ENCODE assay signal across 17 mouse cellular contexts in the genomic region with DNA sequence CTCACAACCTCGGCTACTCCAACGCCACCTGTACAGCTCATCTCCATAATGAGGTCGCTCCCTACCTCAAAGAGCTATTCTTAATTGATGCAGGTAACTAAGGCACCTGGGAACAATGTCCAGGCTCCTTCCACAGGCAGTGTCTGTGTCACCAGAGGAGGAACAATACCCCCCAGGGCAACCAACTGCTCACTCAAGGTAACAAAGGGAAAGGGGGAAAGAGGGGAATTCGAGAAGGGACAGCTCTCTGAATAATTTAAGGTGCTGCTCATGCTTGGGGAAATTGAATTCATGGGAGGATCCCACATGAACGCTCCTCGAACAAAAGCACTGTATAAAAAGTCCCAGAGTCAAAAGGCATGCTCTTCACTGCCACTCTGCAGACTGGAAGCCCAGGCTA. TPM values are rescaled to one million over a fixed set of nuclear protein-coding genes. Genes with fewer than 3 reads are reported as not detected.
A peak's percentile ranks its signal among the peaks of the same experiment; 100 is the strongest.
DNase-seq lines count a peak whose midpoint lies in the region; ATAC-seq and TF ChIP-seq lines count a peak whose summit lies in the region.
"Had no signal": no experiment of that assay in that cellular context is flagged by ENCODE, and none has a peak within 500 bp of the region (broad histone marks: within the 10 kb centered on the region; RNA-seq: fewer than 3 reads in every experiment).

No protein-coding gene starts in this region.

- 80% methylated on average over 6 of the region's 6 CpGs for WGBS in heart, embryonic 10.5 days
- WGBS in liver, embryonic 11.5 days, result 73% methylated on average over 6 of the region's 6 CpGs
- WGBS in embryonic facial prominence, embryonic 10.5 days, result 79% methylated on average over 6 of the region's 6 CpGs

- peak overlapping the region; percentile 71; the same call in 1 of the 2 replicates for H3K27ac ChIP-seq in heart, embryonic 10.5 days
- peak overlapping the region; percentile 54; the same call in 1 of the 2 replicates for H3K27ac ChIP-seq in liver, embryonic 11.5 days (ENCODE audit: low read depth, low read length)
- 0 out of 2 replicates have a peak overlapping the region, but pooled peaks have one; percentile 30 for H3K27ac ChIP-seq in ES-Bruce4 (ENCODE audit: insufficient read depth, low read length)
- peak overlapping the region; percentile 26 for H3K27ac ChIP-seq in embryonic facial prominence, embryonic 10.5 days (replicated peaks)
- H3K27ac ChIP-seq: embryonic facial prominence, embryonic 13.5 days; limb, embryonic 15.5 days had no signal

- H3K4me3 ChIP-seq in heart, embryonic 10.5 days, result no peak overlapping the region
- no peak overlapping the region for H3K4me3 ChIP-seq in liver, embryonic 11.5 days (ENCODE audit: low read depth, low read length)
- H3K4me3 ChIP-seq in ES-Bruce4 (ENCODE audit: low read depth, low read length), result no peak overlapping the region
- no peak overlapping the region for H3K4me3 ChIP-seq in embryonic facial prominence, embryonic 10.5 days
- H3K4me3 ChIP-seq: embryonic facial prominence, embryonic 13.5 days; limb, embryonic 15.5 days had no signal

- no peak for DNase-seq in heart, embryonic 10.5 days (ENCODE audit: low spot score)
- no peak for DNase-seq in heart, postnatal 25 days (ENCODE audit: low spot score)
- no peak for DNase-seq in liver, embryonic 11.5 days (ENCODE audit: low spot score)
- no peak for DNase-seq in liver
- DNase-seq in embryonic facial prominence, embryonic 10.5 days (ENCODE audit: low spot score), result no peak
- no peak for DNase-seq in embryo, embryonic 11 days
- DNase-seq in right cerebral cortex, postnatal 14 days, result no peak
- DNase-seq: adrenal gland, adult 8-10 months; kidney, adult 2 months; kidney, postnatal 4 days; lung, postnatal 14 days; retina, postnatal 1 day; thymus, postnatal 4 days had no signal

- TF ChIP-seq EP300 in ES-Bruce4 (IDR thresholded peaks at IDR 0.05; ENCODE audit: insufficient read depth, low read depth, low read length), result no peak

- no peak for TF ChIP-seq CTCF in ES-Bruce4 (IDR thresholded peaks at IDR 0.05; ENCODE audit: low read depth, low read length)

- TF ChIP-seq POLR2A in ES-Bruce4 (IDR thresholded peaks at IDR 0.05; ENCODE audit: insufficient read depth, low read length), result no peak

- no peaks in the 10 kb centered on the region for H3K27me3 ChIP-seq in heart, embryonic 10.5 days (ENCODE audit: insufficient read depth, poor library complexity, severe bottlenecking)
- no peaks in the 10 kb centered on the region for H3K27me3 ChIP-seq in liver, embryonic 11.5 days (replicated peaks; ENCODE audit: control insufficient read depth, insufficient read depth, low read length)
- no peaks in the 10 kb centered on the region for H3K27me3 ChIP-seq in ES-Bruce4 (ENCODE audit: control insufficient read depth, insufficient read depth, low read length, poor library complexity, severe bottlenecking)
- no peaks in the 10 kb centered on the region for H3K27me3 ChIP-seq in embryonic facial prominence, embryonic 10.5 days (replicated peaks; ENCODE audit: low read depth, poor library complexity, severe bottlenecking)
- H3K27me3 ChIP-seq: embryonic facial prominence, embryonic 13.5 days; limb, embryonic 15.5 days had no signal

- 0 out of 2 replicates have a peak, but pooled peaks cover 4% of the 10 kb centered on the region for H3K36me3 ChIP-seq in heart, embryonic 10.5 days
- H3K36me3 ChIP-seq in liver, embryonic 11.5 days (ENCODE audit: control insufficient read depth, insufficient read depth, low read length), result no peaks in the 10 kb centered on the region
- no peaks in the 10 kb centered on the region for H3K36me3 ChIP-seq in ES-Bruce4 (ENCODE audit: control insufficient read depth, insufficient read depth, low read length, poor library complexity, severe bottlenecking)
- H3K36me3 ChIP-seq in embryonic facial prominence, embryonic 10.5 days (replicated peaks), result no peaks in the 10 kb centered on the region; the same call in 1 of the 2 replicates
- H3K36me3 ChIP-seq: embryonic facial prominence, embryonic 13.5 days; G1E; limb, embryonic 15.5 days had no signal

- peaks cover 67% of the 10 kb centered on the region for H3K4me1 ChIP-seq in heart, embryonic 10.5 days
- peaks cover 45% of the 10 kb centered on the region for H3K4me1 ChIP-seq in liver, embryonic 11.5 days (replicated peaks; ENCODE audit: control insufficient read depth, insufficient read depth, low read length)
- H3K4me1 ChIP-seq in ES-Bruce4 (ENCODE audit: control insufficient read depth, insufficient read depth, low read length), result peaks cover 5% of the 10 kb centered on the region
- peaks cover 29% of the 10 kb centered on the region for H3K4me1 ChIP-seq in embryonic facial prominence, embryonic 10.5 days

- H3K4me2 ChIP-seq in liver, embryonic 11.5 days, result no peak overlapping the region; the same call in 1 of the 2 replicates
- H3K4me2 ChIP-seq: embryonic facial prominence, embryonic 13.5 days; limb, embryonic 15.5 days had no signal

- intact Hi-C loops in heart, postnatal 25 days (cut with DNase I), result no loop called here

- H3K9ac ChIP-seq in liver, embryonic 11.5 days (ENCODE audit: low read depth, low read length), result 0 out of 2 replicates have a peak overlapping the region, but pooled peaks have one; percentile 4
- no peak overlapping the region for H3K9ac ChIP-seq in ES-Bruce4 (ENCODE audit: low read depth, poor library complexity, severe bottlenecking)
- H3K9ac ChIP-seq: embryonic facial prominence, embryonic 13.5 days; limb, embryonic 15.5 days had no signal

- ATAC-seq in liver, embryonic 11.5 days (replicated peaks; ENCODE audit: low FRiP score), result no peak

- no peaks in the 10 kb centered on the region for H3K9me3 ChIP-seq in heart, embryonic 10.5 days
- H3K9me3 ChIP-seq in liver, embryonic 11.5 days (ENCODE audit: control insufficient read depth, low read length), result no peaks in the 10 kb centered on the region
- no peaks in the 10 kb centered on the region for H3K9me3 ChIP-seq in ES-Bruce4 (replicated peaks; ENCODE audit: control insufficient read depth, insufficient read depth, low read length, poor library complexity, severe bottlenecking)
- no peaks in the 10 kb centered on the region for H3K9me3 ChIP-seq in embryonic facial prominence, embryonic 10.5 days
- H3K9me3 ChIP-seq: embryonic facial prominence, embryonic 13.5 days; G1E; limb, embryonic 15.5 days had no signal

RNA-seq across cellular contexts. Expression of a gene that starts 6.1 kb away (rescaled TPM):
- 11.4 and 13.6 TPM in 2 replicates for polyA plus RNA-seq in heart, embryonic 10.5 days (2016; fragmentation: Nextera tagmentation; extraction: Ambion mirVana)
- total RNA-seq in heart, postnatal 25 days (2021), result 10 to 100 TPM; 12.7 to 14.6 TPM
- polyA plus RNA-seq in liver, embryonic 11.5 days (2014; fragmentation: Nextera tagmentation; extraction: Ambion mirVana), result 8.0 and 11.8 TPM in 2 replicates
- 23.9 and 30.5 TPM in 2 replicates for polyA plus RNA-seq in ES-Bruce4 (2011; ENCODE audit: insufficient read depth, insufficient read length, low read depth, missing spikeins)
- polyA plus RNA-seq in embryonic facial prominence, embryonic 10.5 days (2016; fragmentation: Nextera tagmentation; extraction: Ambion mirVana), result 7.3 and 8.7 TPM in 2 replicates
